ENCODE assay signal across 22 mouse cellular contexts in the genomic region with DNA sequence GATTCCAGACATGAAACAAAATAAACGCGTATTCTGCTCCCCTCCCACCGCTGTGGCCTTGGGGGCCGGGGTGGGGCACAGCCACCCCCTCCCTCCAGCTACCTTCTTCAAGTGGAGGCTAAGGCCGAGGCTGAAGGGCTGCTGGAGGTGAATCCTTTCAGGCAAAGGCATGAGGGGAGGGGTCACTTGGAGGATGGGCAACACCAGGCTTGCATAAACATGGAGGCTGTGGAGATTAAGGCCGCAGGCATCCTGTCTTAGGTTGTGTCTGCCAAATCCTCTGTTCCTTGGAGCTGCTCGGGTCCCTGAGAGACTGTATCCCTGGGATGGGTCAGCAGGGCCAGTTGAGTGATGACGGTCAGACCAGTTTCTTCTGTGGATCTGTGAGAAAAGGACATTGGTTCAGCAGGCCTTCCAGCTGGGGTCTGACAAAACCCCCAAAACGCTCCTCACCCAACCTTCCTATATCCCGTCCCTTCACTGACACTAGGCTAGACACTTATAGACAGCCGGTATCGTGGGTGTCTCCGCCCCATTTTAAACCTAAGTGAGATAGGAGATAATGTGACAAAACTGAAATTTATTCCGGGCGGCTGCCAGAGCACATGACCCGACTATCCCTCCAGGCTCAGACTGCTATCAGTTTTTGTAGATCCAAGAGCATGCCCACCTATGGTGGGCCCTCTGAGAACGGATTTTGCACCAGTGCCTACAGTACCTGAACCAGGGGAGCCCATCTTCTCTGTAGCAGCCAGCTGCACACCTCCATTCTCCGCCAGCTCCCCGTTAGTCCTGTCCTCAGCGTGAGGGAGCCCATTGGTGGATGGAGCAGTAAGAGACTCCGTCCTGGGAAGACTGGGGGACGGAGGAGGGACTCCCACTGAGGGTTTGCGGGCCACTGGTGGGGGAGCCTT. TPM values are rescaled to one million over a fixed set of nuclear protein-coding genes. Genes with fewer than 3 reads are reported as not detected.
DNase-seq lines count a peak whose midpoint lies in the region; ATAC-seq and TF ChIP-seq lines count a peak whose summit lies in the region.
"Had no signal": no experiment of that assay in that cellular context is flagged by ENCODE, and none has a peak within 500 bp of the region (broad histone marks: within the 10 kb centered on the region; RNA-seq: fewer than 3 reads in every experiment).

No protein-coding gene starts in this region.

- H3K4me1 ChIP-seq in midbrain, postnatal 0 days (ENCODE audit: insufficient read depth, low read length), result peaks cover 7% of the 10 kb centered on the region; the same call in 1 of the 2 replicates
- H3K4me1 ChIP-seq in midbrain, embryonic 10.5 days, result peaks cover 43% of the 10 kb centered on the region
- peaks cover 4 to 9% of the 10 kb centered on the region in 2 experiments; a peak in 2 of 4 replicates for H3K4me1 ChIP-seq in MEL (ENCODE audit: control insufficient read depth in 1 of 2, insufficient read depth in 2 of 2, low read length in 2 of 2)
- H3K4me1 ChIP-seq in heart, adult 2 months (ENCODE audit: control insufficient read depth, insufficient read depth, low read length), result no peaks in the 10 kb centered on the region

- TF ChIP-seq CTCF in midbrain, postnatal 0 days (IDR thresholded peaks at IDR 0.05), result no peak
- TF ChIP-seq CTCF in MEL (IDR thresholded peaks at IDR 0.05 in 2 of 3, conservative IDR thresholded peaks at IDR 0.05 in 1 of 3; ENCODE audit: control insufficient read depth in 1 of 3, insufficient read depth in 1 of 3, low read depth in 2 of 3, low read length in 3 of 3, poor library complexity in 1 of 3, severe bottlenecking in 1 of 3), result no peak
- no peak for TF ChIP-seq CTCF in heart, adult 2 months (IDR thresholded peaks at IDR 0.05)

- no peak overlapping the region for H3K4me3 ChIP-seq in midbrain, postnatal 0 days (ENCODE audit: low read depth, low read length)
- no peak overlapping the region for H3K4me3 ChIP-seq in midbrain, embryonic 10.5 days
- no peak overlapping the region for H3K4me3 ChIP-seq in MEL (ENCODE audit: control insufficient read depth in 1 of 2, insufficient read depth in 1 of 2, low read depth in 2 of 2, low read length in 2 of 2)
- H3K4me3 ChIP-seq in heart, adult 2 months, result no peak overlapping the region
- H3K4me3 ChIP-seq: heart, embryonic 15.5 days; neural tube, embryonic 13.5 days had no signal

- H3K9me3 ChIP-seq in midbrain, postnatal 0 days (ENCODE audit: low read length), result no peaks in the 10 kb centered on the region
- H3K9me3 ChIP-seq in midbrain, embryonic 10.5 days (replicated peaks), result no peaks in the 10 kb centered on the region
- no peaks in the 10 kb centered on the region for H3K9me3 ChIP-seq in MEL (replicated peaks; ENCODE audit: insufficient read depth, low read length)
- H3K9me3 ChIP-seq: heart, embryonic 15.5 days; neural tube, embryonic 13.5 days had no signal

- intact Hi-C loops in heart, adult 2 months (cut with DNase I), result no loop called here

- 0 out of 2 replicates have a peak overlapping the region, but pooled peaks have one; percentile 19 for H3K9ac ChIP-seq in midbrain, postnatal 0 days (replicated peaks; ENCODE audit: low read length, poor library complexity, severe bottlenecking)
- no peak overlapping the region for H3K9ac ChIP-seq in MEL (ENCODE audit: control insufficient read depth, low read depth, low read length, poor library complexity, severe bottlenecking)
- H3K9ac ChIP-seq in heart, adult 2 months (ENCODE audit: low read depth, low read length), result no peak overlapping the region
- H3K9ac ChIP-seq: heart, embryonic 15.5 days; hindbrain, embryonic 14.5 days; liver, postnatal 0 days; neural tube, embryonic 13.5 days had no signal

- no peak overlapping the region for H3K27ac ChIP-seq in midbrain, postnatal 0 days (ENCODE audit: low read depth, low read length)
- no peak overlapping the region for H3K27ac ChIP-seq in midbrain, embryonic 10.5 days (replicated peaks)
- no peak overlapping the region for H3K27ac ChIP-seq in MEL (ENCODE audit: control insufficient read depth, low read depth, low read length)
- H3K27ac ChIP-seq in heart, adult 2 months, result no peak overlapping the region
- H3K27ac ChIP-seq: heart, embryonic 15.5 days; hindbrain, embryonic 14.5 days; kidney, postnatal 0 days; neural tube, embryonic 13.5 days had no signal

- TF ChIP-seq POLR2A in MEL (IDR thresholded peaks at IDR 0.05; ENCODE audit: control insufficient read depth in 1 of 2, insufficient read depth in 1 of 2, low read depth in 1 of 2, low read length in 2 of 2, poor library complexity in 1 of 2), result no peak
- no peak for TF ChIP-seq POLR2A in heart, adult 2 months (IDR thresholded peaks at IDR 0.05; ENCODE audit: insufficient read depth, low read depth, low read length)

- TF ChIP-seq RAD21 in MEL (IDR thresholded peaks at IDR 0.05; ENCODE audit: low read depth, low read length), result no peak

- H3K36me3 ChIP-seq in midbrain, postnatal 0 days (ENCODE audit: insufficient read depth, low read length), result peaks cover 79% of the 10 kb centered on the region
- H3K36me3 ChIP-seq in midbrain, embryonic 10.5 days, result peaks cover 91% of the 10 kb centered on the region
- H3K36me3 ChIP-seq in MEL (ENCODE audit: control insufficient read depth in 1 of 2, insufficient read depth in 2 of 2, low read length in 2 of 2), result peaks cover 0 to 10% of the 10 kb centered on the region in 2 experiments
- no peaks in the 10 kb centered on the region for H3K36me3 ChIP-seq in heart, adult 2 months (ENCODE audit: control insufficient read depth, insufficient read depth, low read length)

- DNase-seq in frontal cortex, postnatal 25 days (ENCODE audit: low spot score in 2 of 2), result no peak
- DNase-seq in midbrain, postnatal 0 days (ENCODE audit: low spot score), result no peak
- DNase-seq in midbrain, embryonic 10.5 days (ENCODE audit: low spot score), result no peak
- peak; percentile 41 for DNase-seq in MEL (ENCODE audit: low read depth, low spot score)
- no peak for DNase-seq in heart, adult 2 months
- DNase-seq in right cerebral cortex, adult 2 months (ENCODE audit: low spot score in 2 of 2), result no peak
- DNase-seq: B cell, adult 2 months; kidney, adult 2 months; layer of hippocampus, adult 9-11 months; liver, postnatal 0 days; midbrain, embryonic 14.5 days; retina, postnatal 1 day; right cerebral cortex, postnatal 4 days; thymus, postnatal 14 days had no signal

- H3K27me3 ChIP-seq in midbrain, postnatal 0 days (ENCODE audit: insufficient read depth, low read length), result no peaks in the 10 kb centered on the region
- H3K27me3 ChIP-seq in midbrain, embryonic 10.5 days (ENCODE audit: low read depth, poor library complexity, severe bottlenecking), result peaks cover 59% of the 10 kb centered on the region
- H3K27me3 ChIP-seq in MEL (ENCODE audit: control insufficient read depth in 1 of 2, insufficient read depth in 2 of 2, low read length in 2 of 2), result no peaks in the 10 kb centered on the region
- peaks cover 6% of the 10 kb centered on the region for H3K27me3 ChIP-seq in heart, adult 2 months (ENCODE audit: control insufficient read depth, insufficient read depth, low read length)
- H3K27me3 ChIP-seq: neural tube, embryonic 13.5 days had no signal

- TF ChIP-seq EP300 in MEL (IDR thresholded peaks at IDR 0.05; ENCODE audit: low read depth in 1 of 2, low read length in 2 of 2), result peak in 1 of 2 experiments; percentile 16; a peak in 1 of 4 replicates
- TF ChIP-seq EP300 in heart, adult 2 months (IDR thresholded peaks at IDR 0.05; ENCODE audit: insufficient read depth, low read depth, low read length), result no peak

- H3K79me2 ChIP-seq in MEL (ENCODE audit: control insufficient read depth, insufficient read depth, low read length, poor library complexity), result no peaks in the 10 kb centered on the region
- no peaks in the 10 kb centered on the region for H3K79me2 ChIP-seq in heart, adult 2 months (replicated peaks; ENCODE audit: control insufficient read depth, insufficient read depth, low read length)

- WGBS in midbrain, postnatal 0 days, result 79% methylated on average over 23 of the region's 23 CpGs
- WGBS in midbrain, embryonic 10.5 days, result 72% methylated on average over 23 of the region's 23 CpGs
- WGBS in heart, adult 2 months, result 76% methylated on average over 23 of the region's 23 CpGs

- ATAC-seq in frontal cortex, adult (ENCODE audit: low TSS enrichment), result peak; percentile 11; the same call in 1 of the 2 replicates
- no peak for ATAC-seq in midbrain, postnatal 0 days (ENCODE audit: low FRiP score)
- ATAC-seq: forebrain, embryonic 14.5 days; liver, postnatal 0 days; lung, postnatal 0 days had no signal

- no peak overlapping the region for H3K4me2 ChIP-seq in midbrain, postnatal 0 days (ENCODE audit: low read depth, low read length, poor library complexity, severe bottlenecking)
- H3K4me2 ChIP-seq: heart, embryonic 15.5 days; hindbrain, embryonic 14.5 days; liver, embryonic 11.5 days; neural tube, embryonic 13.5 days had no signal

RNA-seq across cellular contexts. Expression of a gene that starts 31.8 kb away (rescaled TPM):
- total RNA-seq in midbrain, postnatal 0 days (2014; rRNA removed), result 66.8 and 81.9 TPM in 2 replicates
- 107 and 111 TPM in 2 replicates for polyA plus RNA-seq in midbrain, postnatal 0 days (2015; fragmentation: Nextera tagmentation; extraction: Ambion mirVana)
- polyA plus RNA-seq in midbrain, embryonic 10.5 days (2016; fragmentation: Nextera tagmentation; extraction: Ambion mirVana), result 107 and 111 TPM in 2 replicates
- 89.5 and 113 TPM in 2 replicates for total RNA-seq in MEL (2012; rRNA removed)
- 100 to 1,000 TPM; 179 to 539 TPM for polyA plus RNA-seq in MEL (2012; ENCODE audit: insufficient read depth in 1 of 2, insufficient read length in 2 of 2, low read depth in 1 of 2, low replicate concordance in 2 of 2, missing spikeins in 1 of 2)
- 10 to 100 TPM; 26.3 to 29.7 TPM for total RNA-seq in heart, adult 2 months (2021)
- polyA plus RNA-seq in heart, adult 2 months (2012; rRNA removed), result 10.4 and 18.4 TPM in 2 replicates

RNA-seq across cellular contexts. Expression of a gene that starts 31.8 kb away (rescaled TPM):
- total RNA-seq in midbrain, postnatal 0 days (2014; rRNA removed), result 49.6 and 59.5 TPM in 2 replicates
- 20.7 and 24.2 TPM in 2 replicates for polyA plus RNA-seq in midbrain, postnatal 0 days (2015; fragmentation: Nextera tagmentation; extraction: Ambion mirVana)
- 28.2 and 28.8 TPM in 2 replicates for polyA plus RNA-seq in midbrain, embryonic 10.5 days (2016; fragmentation: Nextera tagmentation; extraction: Ambion mirVana)
- 11.6 and 14.2 TPM in 2 replicates for total RNA-seq in MEL (2012; rRNA removed)
- polyA plus RNA-seq in MEL (2012; ENCODE audit: insufficient read depth in 1 of 2, insufficient read length in 2 of 2, low read depth in 1 of 2, low replicate concordance in 2 of 2, missing spikeins in 1 of 2), result 10 to 100 TPM in 1 of 2 experiments, not detected in 1; 28.3 TPM
- total RNA-seq in heart, adult 2 months (2021), result 10 to 100 TPM; 10.2 to 14.2 TPM
- polyA plus RNA-seq in heart, adult 2 months (2012; rRNA removed), result 6.6 and 13.3 TPM in 2 replicates

RNA-seq across cellular contexts. Expression of a gene that starts 39.9 kb away (rescaled TPM):
- total RNA-seq in midbrain, postnatal 0 days (2014; rRNA removed), result 16.6 and 25.6 TPM in 2 replicates
- polyA plus RNA-seq in midbrain, postnatal 0 days (2015; fragmentation: Nextera tagmentation; extraction: Ambion mirVana), result 5.2 and 5.5 TPM in 2 replicates
- 2.7 and 3.7 TPM in 2 replicates for polyA plus RNA-seq in midbrain, embryonic 10.5 days (2016; fragmentation: Nextera tagmentation; extraction: Ambion mirVana)
- 0.92 and 1.3 TPM in 2 replicates for total RNA-seq in MEL (2012; rRNA removed)
- polyA plus RNA-seq in MEL (2012; ENCODE audit: insufficient read depth in 1 of 2, insufficient read length in 2 of 2, low read depth in 1 of 2, low replicate concordance in 2 of 2, missing spikeins in 1 of 2), result 1 to 10 TPM in 1 of 2 experiments, not detected in 1; 6.9 TPM
- 1 to 10 TPM; 3.2 to 3.7 TPM for total RNA-seq in heart, adult 2 months (2021)
- polyA plus RNA-seq in heart, adult 2 months (2012; rRNA removed), result 3.8 and 4.4 TPM in 2 replicates
